Comparison of ENCODE assay signal across 12 mouse cellular contexts in the genomic region with DNA sequence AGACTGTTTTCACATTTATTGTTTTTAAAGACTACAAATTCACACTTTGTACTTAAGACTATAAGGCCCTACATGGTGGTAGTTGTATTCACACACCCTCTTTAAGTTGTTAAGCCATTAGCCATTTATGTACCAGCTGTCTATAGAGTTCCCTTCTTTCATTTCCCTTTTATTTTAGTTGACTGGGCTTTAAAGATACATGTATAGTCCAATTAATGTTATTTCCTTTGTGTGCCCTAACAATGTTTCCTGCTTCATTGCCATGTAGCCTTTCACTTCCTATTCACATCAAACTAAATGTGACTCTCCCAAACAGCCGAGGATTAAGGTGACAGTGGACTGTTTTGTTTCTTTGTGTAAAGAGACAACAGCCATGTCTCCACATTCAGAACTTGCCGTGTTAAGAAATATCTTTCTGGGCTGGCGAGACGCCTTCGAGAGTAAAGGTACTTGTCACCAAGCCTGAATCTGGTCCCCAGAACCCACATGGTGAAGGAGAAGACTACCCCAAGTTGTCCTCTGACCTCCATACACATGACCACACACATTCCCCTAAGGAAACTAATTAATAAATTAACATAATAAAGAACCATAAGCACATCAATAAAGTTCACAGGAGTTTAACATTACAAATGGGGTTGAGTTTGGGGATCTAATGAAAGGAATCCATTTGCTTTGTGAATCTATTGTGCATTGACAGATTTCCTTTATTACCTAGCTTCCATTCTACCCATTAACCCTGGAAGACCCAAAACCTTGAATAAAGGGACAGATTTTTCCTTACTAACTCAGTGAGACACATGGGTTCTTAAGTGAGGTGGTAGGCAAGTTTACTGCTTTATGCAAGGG. TPM values are rescaled to one million over a fixed set of nuclear protein-coding genes. Genes with fewer than 3 reads are reported as not detected.
DNase-seq lines count a peak whose midpoint lies in the region; ATAC-seq and TF ChIP-seq lines count a peak whose summit lies in the region.
"Had no signal": no experiment of that assay in that cellular context is flagged by ENCODE, and none has a peak within 500 bp of the region (broad histone marks: within the 10 kb centered on the region; RNA-seq: fewer than 3 reads in every experiment).

No protein-coding gene starts in this region.

- ATAC-seq in lung, embryonic 15.5 days (ENCODE audit: borderline replicate concordance, extremely low read depth, low FRiP score, low TSS enrichment) = no peak
- ATAC-seq: midbrain, embryonic 15.5 days had no signal

- no peak overlapping the region for H3K4me3 ChIP-seq in gastrocnemius, adult 2 months
- H3K4me3 ChIP-seq in lung, embryonic 15.5 days = no peak overlapping the region
- no peak overlapping the region for H3K4me3 ChIP-seq in brown adipose tissue, adult 24 weeks (ENCODE audit: insufficient read depth, low read depth, low read length)
- H3K4me3 ChIP-seq: midbrain, embryonic 15.5 days had no signal

- intact Hi-C loops in gastrocnemius, adult 2 months (cut with DNase I) = no loop called here

- no peaks in the 10 kb centered on the region for H3K9me3 ChIP-seq in lung, embryonic 15.5 days
- H3K9me3 ChIP-seq: midbrain, embryonic 15.5 days had no signal

- no peak for TF ChIP-seq CTCF in gastrocnemius, adult 2 months (IDR thresholded peaks at IDR 0.05)

- H3K27me3 ChIP-seq in lung, embryonic 15.5 days = no peaks in the 10 kb centered on the region
- H3K27me3 ChIP-seq: midbrain, embryonic 15.5 days had no signal

- no peak overlapping the region for H3K4me2 ChIP-seq in lung, embryonic 15.5 days
- H3K4me2 ChIP-seq: midbrain, embryonic 15.5 days had no signal

- 78% methylated on average over 5 of the region's 5 CpGs for WGBS in lung, embryonic 15.5 days

- H3K9ac ChIP-seq in lung, embryonic 15.5 days = no peak overlapping the region
- H3K9ac ChIP-seq: midbrain, embryonic 15.5 days had no signal

- H3K4me1 ChIP-seq in lung, embryonic 15.5 days = peaks cover 7% of the 10 kb centered on the region; the same call in 1 of the 2 replicates
- 0 out of 2 replicates have a peak, but pooled peaks cover 2% of the 10 kb centered on the region for H3K4me1 ChIP-seq in brown adipose tissue, adult 24 weeks (ENCODE audit: control insufficient read depth, insufficient read depth, insufficient read length, low read length)
- H3K4me1 ChIP-seq: midbrain, embryonic 15.5 days had no signal

- DNase-seq in gastrocnemius, adult 2 months = no peak
- DNase-seq in gastrocnemius, postnatal 25 days = no peak
- DNase-seq in lung, postnatal 25 days (ENCODE audit: low spot score) = no peak
- peak; percentile 87 for DNase-seq in retina, postnatal 1 day
- no peak for DNase-seq in cerebellum, postnatal 10 days
- DNase-seq in gastrocnemius, adult 8-10 months (ENCODE audit: low spot score in 2 of 2) = no peak
- DNase-seq: adrenal gland, postnatal 36 days; cerebellum, adult 8-10 months; kidney, adult 11 months had no signal

- H3K27ac ChIP-seq in gastrocnemius, adult 2 months = peak overlapping the region; percentile 56
- 0 out of 2 replicates have a peak overlapping the region, but pooled peaks have one; percentile 61 for H3K27ac ChIP-seq in lung, embryonic 15.5 days
- H3K27ac ChIP-seq in brown adipose tissue, adult 24 weeks (replicated peaks; ENCODE audit: low read depth, low read length) = peak overlapping the region; percentile 79
- H3K27ac ChIP-seq: midbrain, embryonic 15.5 days had no signal

- peaks cover 70% of the 10 kb centered on the region for H3K36me3 ChIP-seq in lung, embryonic 15.5 days

RNA-seq across cellular contexts. Expression of gene Ddc, which starts 43.1 kb away (rescaled TPM):
- under 1 TPM; 0.61 to 0.81 TPM for total RNA-seq in gastrocnemius, adult 2 months (2021)
- 1 to 10 TPM in 1 of 2 experiments, under 1 TPM in 1; 0.94 to 2.5 TPM for total RNA-seq in gastrocnemius, postnatal 25 days (2021)
- polyA plus RNA-seq in lung, embryonic 15.5 days (2015; fragmentation: Nextera tagmentation; extraction: Ambion mirVana) = 15.4 and 16.4 TPM in 2 replicates
- not detected in 2 replicates for polyA plus RNA-seq in brown adipose tissue, adult 24 weeks (2012; ENCODE audit: insufficient read depth, insufficient read length, missing spikeins)
- under 1 TPM; 0.40 to 0.85 (median 0.70) TPM for total RNA-seq in gastrocnemius, adult 8-10 months (2022)
